Mouse (Mus musculus): ENCODE results near the gene Fstl3. TPM values are rescaled to one million over a fixed set of nuclear protein-coding genes. Genes with fewer than 3 reads are reported as not detected.

The Fstl3 gene
- polyA plus RNA-seq, 1 experiment, result 5.8 TPM

GRCm38 (mm10) chr10:79767372-79768244 lies 9.5 kb upstream of the Fstl3 start:
- Histone ChIP-seq H3K36me3 (ENCODE audit: control insufficient read depth, insufficient read depth, low read length) (no peaks in the 10 kb centered on the region; the same call in 1 of the 2 replicates), H3K4me3 (ENCODE audit: extremely low read depth, insufficient read depth, insufficient read length) (peak overlapping the region; percentile 78), H3K27me3 (ENCODE audit: control insufficient read depth, insufficient read depth, low read length) (no peaks in the 10 kb centered on the region), H3K4me1 (ENCODE audit: control insufficient read depth, insufficient read depth, insufficient read length) (peaks cover 12% of the 10 kb centered on the region; the same call in 1 of the 2 replicates), H3K27ac (ENCODE audit: insufficient read depth, low read length) (peak overlapping the region; percentile 75)
- WGBS, result 14% methylated on average over 39 of the region's 40 CpGs
- DNase-seq (ENCODE audit: low read depth in 1 of 2, low spot score in 2 of 2), result peak in 1 of 2 experiments; percentile 62
- no peak for TF ChIP-seq POLR2A (IDR thresholded peaks at IDR 0.05; ENCODE audit: low read depth, low read length)
- TF ChIP-seq CTCF (IDR thresholded peaks at IDR 0.05; ENCODE audit: extremely low read depth, insufficient read depth, insufficient read length, insufficient replicate concordance), result no peak

- Histone ChIP-seq H3K36me3 (ENCODE audit: control insufficient read depth, insufficient read depth, low read length) (no peaks in the 10 kb centered on the region), H3K4me3 (ENCODE audit: extremely low read depth, insufficient read depth, insufficient read length) (no peak overlapping the region), H3K27ac (ENCODE audit: insufficient read depth, low read length) (no peak overlapping the region), H3K4me1 (ENCODE audit: control insufficient read depth, insufficient read depth, insufficient read length) (peaks cover 12% of the 10 kb centered on the region; the same call in 1 of the 2 replicates), H3K27me3 (ENCODE audit: control insufficient read depth, insufficient read depth, low read length) (no peaks in the 10 kb centered on the region)
- WGBS, result 10% methylated on average over 5 of the region's 5 CpGs
- TF ChIP-seq CTCF (IDR thresholded peaks at IDR 0.05; ENCODE audit: extremely low read depth, insufficient read depth, insufficient read length, insufficient replicate concordance), result peak; percentile 86; the same call in 1 of the 2 replicates
- no peak for TF ChIP-seq POLR2A (IDR thresholded peaks at IDR 0.05; ENCODE audit: low read depth, low read length)
- DNase-seq (ENCODE audit: low read depth in 1 of 2, low spot score in 2 of 2), result peak; percentile 32 to 69
These were observed 8.7 kb upstream of the Fstl3 start for GRCm38 (mm10) chr10:79768400-79768799.

GRCm38 (mm10) chr10:79769329-79769728 lies 7.7 kb upstream of the Fstl3 start:
- H3K36me3 ChIP-seq (ENCODE audit: control insufficient read depth, insufficient read depth, low read length), result no peaks in the 10 kb centered on the region
- no peak overlapping the region for H3K27ac ChIP-seq (ENCODE audit: insufficient read depth, low read length)
- H3K27me3 ChIP-seq (ENCODE audit: control insufficient read depth, insufficient read depth, low read length), result no peaks in the 10 kb centered on the region
- DNase-seq (ENCODE audit: low read depth in 1 of 2, low spot score in 2 of 2), result no peak
- H3K4me1 ChIP-seq (ENCODE audit: control insufficient read depth, insufficient read depth, insufficient read length), result peaks cover 12% of the 10 kb centered on the region; the same call in 1 of the 2 replicates
- no peak for TF ChIP-seq POLR2A (IDR thresholded peaks at IDR 0.05; ENCODE audit: low read depth, low read length)
- TF ChIP-seq CTCF (IDR thresholded peaks at IDR 0.05; ENCODE audit: extremely low read depth, insufficient read depth, insufficient read length, insufficient replicate concordance), result no peak
- no peak overlapping the region for H3K4me3 ChIP-seq (ENCODE audit: extremely low read depth, insufficient read depth, insufficient read length)
- 96% methylated on average over 4 of the region's 4 CpGs for WGBS

- Histone ChIP-seq H3K27ac (ENCODE audit: insufficient read depth, low read length) (no peak overlapping the region), H3K36me3 (ENCODE audit: control insufficient read depth, insufficient read depth, low read length) (no peaks in the 10 kb centered on the region), H3K27me3 (ENCODE audit: control insufficient read depth, insufficient read depth, low read length) (peaks cover 1% of the 10 kb centered on the region; the same call in 1 of the 2 replicates), H3K4me3 (ENCODE audit: extremely low read depth, insufficient read depth, insufficient read length) (no peak overlapping the region), H3K4me1 (ENCODE audit: control insufficient read depth, insufficient read depth, insufficient read length) (peaks cover 4% of the 10 kb centered on the region; the same call in 1 of the 2 replicates)
- DNase-seq (ENCODE audit: low read depth in 1 of 2, low spot score in 2 of 2), result no peak
- TF ChIP-seq POLR2A (IDR thresholded peaks at IDR 0.05; ENCODE audit: low read depth, low read length) (no peak), CTCF (IDR thresholded peaks at IDR 0.05; ENCODE audit: extremely low read depth, insufficient read depth, insufficient read length, insufficient replicate concordance) (no peak)
- 94% methylated on average over 3 of the region's 3 CpGs for WGBS
These were observed 4.8 kb upstream of the Fstl3 start for GRCm38 (mm10) chr10:79772320-79772719.

- 51% methylated on average over 2 of the region's 2 CpGs for WGBS
- no peak for DNase-seq (ENCODE audit: low read depth in 1 of 2, low spot score in 2 of 2)
- TF ChIP-seq CTCF (IDR thresholded peaks at IDR 0.05; ENCODE audit: extremely low read depth, insufficient read depth, insufficient read length, insufficient replicate concordance), result no peak
- no peak for TF ChIP-seq POLR2A (IDR thresholded peaks at IDR 0.05; ENCODE audit: low read depth, low read length)
- Histone ChIP-seq H3K4me1 (ENCODE audit: control insufficient read depth, insufficient read depth, insufficient read length) (0 out of 2 replicates have a peak, but pooled peaks cover 2% of the 10 kb centered on the region), H3K4me3 (ENCODE audit: extremely low read depth, insufficient read depth, insufficient read length) (no peak overlapping the region), H3K27ac (ENCODE audit: insufficient read depth, low read length) (no peak overlapping the region), H3K27me3 (ENCODE audit: control insufficient read depth, insufficient read depth, low read length) (peaks cover 5% of the 10 kb centered on the region; the same call in 1 of the 2 replicates), H3K36me3 (ENCODE audit: control insufficient read depth, insufficient read depth, low read length) (no peaks in the 10 kb centered on the region)
These were observed 3.9 kb upstream of the Fstl3 start for GRCm38 (mm10) chr10:79773208-79773607.

- peaks cover 2% of the 10 kb centered on the region; the same call in 1 of the 2 replicates for H3K4me1 ChIP-seq (ENCODE audit: control insufficient read depth, insufficient read depth, insufficient read length)
- H3K36me3 ChIP-seq (ENCODE audit: control insufficient read depth, insufficient read depth, low read length), result no peaks in the 10 kb centered on the region
- peaks cover 5% of the 10 kb centered on the region for H3K27me3 ChIP-seq (ENCODE audit: control insufficient read depth, insufficient read depth, low read length)
- 72% methylated on average over 5 of the region's 5 CpGs for WGBS
- no peak for TF ChIP-seq POLR2A (IDR thresholded peaks at IDR 0.05; ENCODE audit: low read depth, low read length)
- no peak for TF ChIP-seq CTCF (IDR thresholded peaks at IDR 0.05; ENCODE audit: extremely low read depth, insufficient read depth, insufficient read length, insufficient replicate concordance)
- no peak overlapping the region for H3K27ac ChIP-seq (ENCODE audit: insufficient read depth, low read length)
- no peak for DNase-seq (ENCODE audit: low read depth in 1 of 2, low spot score in 2 of 2)
- H3K4me3 ChIP-seq (ENCODE audit: extremely low read depth, insufficient read depth, insufficient read length), result no peak overlapping the region
These were observed 2.4 kb upstream of the Fstl3 start for GRCm38 (mm10) chr10:79774486-79775279.
